Comparison of ENCODE assay signal across 16 mouse cellular contexts in genomic region chr2:50008282-50008681, GRCm38 (mm10).
"Had no signal": no experiment of that assay in that cellular context is flagged by ENCODE, and none has a peak within 500 bp of the region (broad histone marks: within the 10 kb centered on the region; RNA-seq: fewer than 3 reads in every experiment).

No protein-coding gene starts in this region.

- H3K4me3 ChIP-seq: layer of hippocampus, adult 2 months; left cerebral cortex, adult 2 months; liver, embryonic 13.5 days; midbrain, embryonic 12.5 days; stomach, embryonic 15.5 days had no signal

- H3K36me3 ChIP-seq: liver, embryonic 13.5 days; midbrain, embryonic 12.5 days; stomach, embryonic 15.5 days had no signal

- H3K4me2 ChIP-seq: liver, embryonic 13.5 days; midbrain, embryonic 12.5 days; stomach, embryonic 15.5 days had no signal

- H3K9me3 ChIP-seq: liver, embryonic 13.5 days; midbrain, embryonic 12.5 days; stomach, embryonic 15.5 days had no signal

- H3K27ac ChIP-seq: kidney, postnatal 0 days; layer of hippocampus, adult 2 months; left cerebral cortex, adult 2 months; liver, embryonic 13.5 days; midbrain, embryonic 12.5 days; stomach, embryonic 15.5 days had no signal

- H3K27me3 ChIP-seq: liver, embryonic 13.5 days; midbrain, embryonic 12.5 days; stomach, embryonic 15.5 days had no signal

- H3K9ac ChIP-seq: liver, embryonic 13.5 days; midbrain, embryonic 12.5 days; stomach, embryonic 15.5 days had no signal

- DNase-seq: kidney, adult 2 months; kidney, postnatal 25 days; layer of hippocampus, adult 9-11 months; liver, embryonic 13.5 days; lung, adult 2 months; lung, postnatal 14 days; lung, postnatal 4 days; retina, postnatal 1 day; right cerebral cortex, postnatal 25 days; spleen, adult 18-20 months; thymus, postnatal 25 days had no signal

- H3K4me1 ChIP-seq: liver, embryonic 13.5 days; midbrain, embryonic 12.5 days; stomach, embryonic 15.5 days had no signal
